Mouse (Mus musculus) liver, embryonic 14.5 days (tissue): ENCODE results near the gene Blvra. TPM values are rescaled to one million over a fixed set of nuclear protein-coding genes. Genes with fewer than 3 reads are reported as not detected.
"Not testable (repeated sequence)": the region's sequence is repeated elsewhere in the genome, so short reads cannot be mapped to it uniquely, and the experiment has no call there.

Source experiments
- ATAC-seq: fragments of 200-750 bp; cut with Nextera tagmentation; 2 replicates; pipeline ENCODE4 v1.8.0; 2017; ENCODE audit warnings: moderate number of reproducible peaks, mild to moderate bottlenecking, moderate library complexity; ENCODE audit not compliant: insufficient read depth
- DNase-seq, 3 experiments: peaks; one replicate each; pipeline ENCODE4 v3.0.0-alpha.2; 2012 to 2013; ENCODE audit warnings: low read depth in 3 of 3, low spot score in 3 of 3
- H3K27ac ChIP-seq: fragments of 300-500 bp; sonication (generic); 2 replicates; pipeline ENCODE4 v1.5.1; 2014; ENCODE audit warnings: moderate library complexity, mild to moderate bottlenecking, control low read depth, inconsistent platforms
- H3K27me3 ChIP-seq: fragments of 300-500 bp; sonication (generic); 2 replicates; pipeline ENCODE4 v1.6.1; 2014; ENCODE audit warnings: mild to moderate bottlenecking, low read length, moderate library complexity; ENCODE audit not compliant: control insufficient read depth, insufficient read depth
- H3K36me3 ChIP-seq: fragments of 300-500 bp; sonication (generic); replicated peaks from 2 replicates; pipeline ENCODE4 v1.6.1; 2014; ENCODE audit warnings: low read depth; ENCODE audit not compliant: control insufficient read depth, insufficient read depth
- H3K4me1 ChIP-seq, 2 experiments: fragments of 200-500 bp in 1 of 2; fragments of 300-500 bp in 1 of 2; sonication (generic) in 1 of 2; replicated peaks; 2 replicates each; pipeline ENCODE4 v1.6.1; 2012 to 2014; ENCODE audit warnings: antibody characterized with exemption in 1 of 2, inconsistent platforms in 1 of 2, low read length in 1 of 2; ENCODE audit not compliant: control insufficient read depth in 2 of 2, insufficient read depth in 2 of 2
- H3K4me2 ChIP-seq: fragments of 300-500 bp; sonication (generic); 2 replicates; pipeline ENCODE4 v1.6.1; 2014; ENCODE audit warnings: low read depth, mild to moderate bottlenecking, control low read depth, moderate library complexity
- H3K4me3 ChIP-seq, 2 experiments: fragments of 200-500 bp in 1 of 2; fragments of 300-500 bp in 1 of 2; sonication (generic) in 1 of 2; 2 replicates each; pipeline ENCODE4 v1.5.1; 2012 to 2014; ENCODE audit warnings: low read depth in 2 of 2, low read length in 2 of 2, mild to moderate bottlenecking in 2 of 2, control low read depth in 1 of 2, inconsistent platforms in 1 of 2, moderate library complexity in 1 of 2; ENCODE audit not compliant: insufficient read depth in 1 of 2
- H3K9ac ChIP-seq: fragments of 300-500 bp; sonication (generic); replicated peaks from 2 replicates; pipeline ENCODE4 v1.6.1; 2014; ENCODE audit warnings: mild to moderate bottlenecking, control low read depth, moderate library complexity
- H3K9me3 ChIP-seq: fragments of 300-500 bp; sonication (generic); 2 replicates; pipeline ENCODE4 v1.6.1; 2016; ENCODE audit warnings: low read length, mixed read lengths; ENCODE audit not compliant: control insufficient read depth
- CTCF ChIP-seq: IDR thresholded peaks from 2 replicates; pipeline ENCODE4 v1.5.1; 2016; ENCODE audit warnings: antibody characterized with exemption, low read depth, control low read depth
- EP300 ChIP-seq: IDR thresholded peaks from 2 replicates; pipeline ENCODE4 v1.6.1; 2016; ENCODE audit warnings: antibody characterized with exemption, low read depth
- WGBS: fragments of 180-500 bp; shearing (Covaris S2); extraction: QIAGEN DNeasy Blood & Tissue Kit; methylation state at CpG from one replicate; pipeline ENCODE4 v1.1.7; 2014; ENCODE audit not compliant: insufficient replicate concordance; 5-methylcytosine and 5-hydroxymethylcytosine counted together
- polyA plus RNA-seq, 2 experiments: library from polyadenylated mRNA; depleted of rRNA in 1 of 2; stranded (reverse) in 1 of 2; unstranded in 1 of 2; fragments of >200 nt; fragmentation: Nextera tagmentation in 1 of 2; extraction: Ambion mirVana in 1 of 2; gene quantifications; 2 replicates each; pipeline versions ENCODE4 v1.2.1 to v1.2.3; 2012 to 2014

The Blvra gene
- polyA plus RNA-seq, 2 experiments, result 25.1 to 63.7 TPM

GRCm38 (mm10) chr2:127069781-127070434 is 557 bp upstream of the Blvra start:
- DNase-seq (no peak), ATAC-seq (peak; percentile 36; the same call in 1 of the 2 replicates)
- Histone ChIP-seq H3K36me3 (no peaks in the 10 kb centered on the region; the same call in none of the 2 replicates), H3K27ac (peak overlapping the region; percentile 45), H3K9ac (peak overlapping the region; percentile 85), H3K4me2 (peak overlapping the region; percentile 94), H3K4me3 (peak overlapping the region; percentile 70 to 86), H3K4me1 (peaks cover 0 to 6% of the 10 kb centered on the region in 2 experiments; a peak in 2 of 4 replicates), H3K27me3 (no peaks in the 10 kb centered on the region), H3K9me3 (no peaks in the 10 kb centered on the region)
- WGBS, result 23% methylated on average over 11 of the region's 11 CpGs
- TF ChIP-seq CTCF (no peak), EP300 (no peak)

GRCm38 (mm10) chr2:127070879-127071278 is 414 bp downstream of the Blvra start:
- Histone ChIP-seq H3K4me1 (peaks cover 0 to 6% of the 10 kb centered on the region in 2 experiments; a peak in 2 of 4 replicates), H3K36me3 (no peaks in the 10 kb centered on the region; the same call in none of the 2 replicates), H3K4me3 (peak overlapping the region; percentile 70 to 86), H3K9ac (peak overlapping the region; percentile 85), H3K9me3 (no peaks in the 10 kb centered on the region), H3K27me3 (no peaks in the 10 kb centered on the region), H3K27ac (peak overlapping the region; percentile 13), H3K4me2 (peak overlapping the region; percentile 94)
- ATAC-seq (peak; percentile 42), DNase-seq (no peak)
- TF ChIP-seq EP300 (no peak), CTCF (no peak)
- 7% methylated on average over 9 of the region's 9 CpGs for WGBS

- Histone ChIP-seq H3K4me3 (no peak overlapping the region), H3K36me3 (no peaks in the 10 kb centered on the region), H3K4me2 (no peak overlapping the region), H3K9me3 (no peaks in the 10 kb centered on the region), H3K27me3 (no peaks in the 10 kb centered on the region), H3K9ac (no peak overlapping the region), H3K4me1 (peaks cover 0 to 6% of the 10 kb centered on the region in 2 experiments; a peak in 2 of 4 replicates), H3K27ac (no peak overlapping the region)
- TF ChIP-seq CTCF, result no peak
- no peak for TF ChIP-seq EP300
- ATAC-seq (no peak), DNase-seq (no peak)
- 83% methylated on average over 2 of the region's 2 CpGs for WGBS
Observed at GRCm38 (mm10) chr2:127074116-127074515, 3.7 kb downstream of the Blvra start.

GRCm38 (mm10) chr2:127077611-127078010 is 7.1 kb downstream of the Blvra start:
- Histone ChIP-seq H3K27me3 (no peaks in the 10 kb centered on the region), H3K4me2 (no peak overlapping the region), H3K9me3 (no peaks in the 10 kb centered on the region), H3K4me1 (peaks cover 16 to 17% of the 10 kb centered on the region in 2 experiments), H3K4me3 (no peak overlapping the region), H3K36me3 (no peaks in the 10 kb centered on the region), H3K9ac (no peak overlapping the region), H3K27ac (no peak overlapping the region)
- DNase-seq, result no peak
- no peak for TF ChIP-seq EP300
- no peak for TF ChIP-seq CTCF
- ATAC-seq, result no peak
- WGBS, result 68% methylated on average over 9 of the region's 9 CpGs

- H3K9ac ChIP-seq, H3K9me3 ChIP-seq, ATAC-seq, H3K4me3 ChIP-seq, H3K4me2 ChIP-seq, H3K27me3 ChIP-seq, H3K27ac ChIP-seq, H3K36me3 ChIP-seq, DNase-seq: not testable (repeated sequence)
- WGBS, result 37% methylated on average over 2 of the region's 2 CpGs
- peaks cover 16 to 17% of the 10 kb centered on the region in 2 experiments for H3K4me1 ChIP-seq
Observed at GRCm38 (mm10) chr2:127079066-127079465, 8.6 kb downstream of the Blvra start.
